Mouse (Mus musculus) kidney, embryonic 16.5 days (tissue): ENCODE results near the gene Gm45844. TPM values are rescaled to one million over a fixed set of nuclear protein-coding genes. Genes with fewer than 3 reads are reported as not detected.
A peak's percentile ranks its signal among the peaks of the same experiment; 100 is the strongest.

ENCODE experiments used
- ATAC-seq: fragments of 200-750 bp; cut with Nextera tagmentation; 2 replicates; pipeline ENCODE4 v1.8.0; 2017; ENCODE audit warnings: moderate TSS enrichment; ENCODE audit not compliant: low FRiP score, low TSS enrichment
- H3K27ac ChIP-seq: fragments of 300-500 bp; sonication (generic); 2 replicates; pipeline ENCODE4 v1.5.1; 2014; ENCODE audit warnings: low read length
- H3K27me3 ChIP-seq: fragments of 300-500 bp; sonication (generic); 2 replicates; pipeline ENCODE4 v1.6.1; 2014; ENCODE audit warnings: low read length, control low read depth, mixed read lengths; ENCODE audit not compliant: insufficient read depth
- H3K36me3 ChIP-seq: fragments of 300-500 bp; sonication (generic); 2 replicates; pipeline ENCODE4 v1.6.1; 2014; ENCODE audit warnings: low read length, control low read depth, mixed read lengths; ENCODE audit not compliant: insufficient read depth
- H3K4me1 ChIP-seq: fragments of 300-500 bp; sonication (generic); 2 replicates; pipeline ENCODE4 v1.6.1; 2014; ENCODE audit warnings: low read length, control low read depth, mixed read lengths; ENCODE audit not compliant: insufficient read depth
- H3K4me2 ChIP-seq: fragments of 300-500 bp; sonication (generic); replicated peaks from 2 replicates; pipeline ENCODE4 v1.6.1; 2014; ENCODE audit warnings: low read depth, low read length
- H3K4me3 ChIP-seq: fragments of 300-500 bp; sonication (generic); 2 replicates; pipeline ENCODE4 v1.5.1; 2014; ENCODE audit warnings: mild to moderate bottlenecking, low read length
- H3K9ac ChIP-seq: fragments of 300-500 bp; sonication (generic); replicated peaks from 2 replicates; pipeline ENCODE4 v1.6.1; 2014; ENCODE audit warnings: low read length
- H3K9me3 ChIP-seq: fragments of 300-500 bp; sonication (generic); 2 replicates; pipeline ENCODE4 v1.6.1; 2016; ENCODE audit warnings: low read length, control low read depth
- WGBS: fragments of 180-500 bp; shearing (Covaris S2); extraction: QIAGEN DNeasy Blood & Tissue Kit; methylation state at CpG from one replicate; pipeline ENCODE4 v1.1.7; 2014; 5-methylcytosine and 5-hydroxymethylcytosine counted together
- microRNA-seq: library from miRNA; unstranded; fragments of <30 nt; microRNA quantifications from one replicate; pipeline ENCODE4, GENCODE M21; 2016
- polyA plus RNA-seq: library from polyadenylated mRNA; unstranded; fragments of >200 nt; fragmentation: Nextera tagmentation; extraction: Ambion mirVana; gene quantifications from 2 replicates; pipeline ENCODE4 v1.2.1, GENCODE M21; 2015

Gm45844 gene
- polyA plus RNA-seq, 1 experiment from 2014 or later: 2.7 TPM

GRCm38 (mm10) chr7:7171227-7172147 is 106.6 kb downstream of the Gm45844 start, which contains the start of gene Zfp418:
Zfp418 (plus strand) TSS chr7:7171330.
- Histone ChIP-seq H3K27ac (peak within 1 kb of the TSS; percentile 72), H3K36me3 (peaks cover 8% of the 10 kb centered on the region; the same call in 1 of the 2 replicates), H3K4me2 (peak within 1 kb of the TSS; percentile 74), H3K4me3 (peak within 1 kb of the TSS; percentile 73), H3K4me1 (peaks cover 4% of the 10 kb centered on the region; the same call in 1 of the 2 replicates), H3K27me3 (no peaks in the 10 kb centered on the region), H3K9me3 (no peaks in the 10 kb centered on the region), H3K9ac (peak within 1 kb of the TSS; percentile 78)
- peak; percentile 99 for ATAC-seq
- under 1% methylated on average over 26 of the region's 26 CpGs for WGBS

Small RNA genes lying within 50 kb of the gene (microRNA-seq; reads per million reads assigned to microRNA genes)
- 0.47 reads per million for gene Mir5620

Other genes starting within 250 kb of the Gm45844 start
- gene Zfp954, start 156.8 kb downstream of the Gm45844 start, polyA plus RNA-seq: 14.3 and 16.2 TPM in 2 replicates
- 2.0 and 2.7 TPM in 2 replicates for gene Zfp773, start 141.5 kb downstream of the Gm45844 start, polyA plus RNA-seq
- gene Zfp418, start 107.0 kb downstream of the Gm45844 start, polyA plus RNA-seq: 2.3 and 3.0 TPM in 2 replicates
- 8.5 and 8.8 TPM in 2 replicates for gene Zfp772, start 68.3 kb downstream of the Gm45844 start, polyA plus RNA-seq
- gene Vmn2r29, start 31.0 kb downstream of the Gm45844 start, polyA plus RNA-seq: 0.37 and 0.84 TPM in 2 replicates
- 54.2 and 55.0 TPM in 2 replicates for gene Clcn4, start 22.6 kb upstream of the Gm45844 start, polyA plus RNA-seq
- not detected in 2 replicates for gene Vmn2r30, start 59.3 kb upstream of the Gm45844 start, polyA plus RNA-seq
- 0.53 TPM in 1 of 2 replicates, not detected in the other for gene Gm45783, start 96.3 kb upstream of the Gm45844 start, polyA plus RNA-seq
- gene Vmn2r31, start 121.4 kb upstream of the Gm45844 start, polyA plus RNA-seq: not detected in 2 replicates
- gene Vmn2r32, start 201.7 kb upstream of the Gm45844 start, polyA plus RNA-seq: not detected in 2 replicates